Mouse (Mus musculus): ENCODE results near the gene Gm45785. TPM values are rescaled to one million over a fixed set of nuclear protein-coding genes. Genes with fewer than 3 reads are reported as not detected.

Gm45785 gene
- total RNA-seq, 2 experiments from 2014 or later: 0.89 to 1.1 TPM

DNA sequence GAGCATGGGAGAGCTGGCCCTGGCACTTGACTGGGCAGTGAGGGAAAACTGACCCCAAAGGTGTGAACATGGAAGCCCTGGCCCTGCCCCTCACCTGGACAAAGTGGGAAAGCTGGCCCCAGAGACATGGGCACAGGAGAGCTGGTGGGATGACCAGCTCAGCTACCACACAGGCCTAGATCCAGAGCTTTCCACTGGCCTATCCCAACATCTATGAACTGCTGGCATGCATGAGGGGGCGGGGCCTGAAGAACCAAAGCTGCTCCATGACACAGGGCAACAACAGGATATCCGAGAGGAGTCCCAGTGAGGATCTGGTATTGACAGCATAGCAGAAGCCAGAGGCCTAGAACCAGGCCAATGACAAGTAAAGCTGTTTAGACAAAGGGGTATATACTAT is 57.9 kb downstream of the Gm45785 start:
- intact Hi-C loops (cut with DNase I): no loop called here
- no peak for DNase-seq (ENCODE audit: extremely low spot score in 1 of 2, low spot score in 2 of 2)

GRCm38 (mm10) chr7:140797619-140798018 is 58.5 kb downstream of the Gm45785 start:
- DNase-seq (ENCODE audit: extremely low spot score in 1 of 2, low spot score in 2 of 2): no peak
- intact Hi-C loops (cut with DNase I): no loop called here

- intact Hi-C loops (cut with DNase I): no loop called here
- DNase-seq (ENCODE audit: extremely low spot score in 1 of 2, low spot score in 2 of 2): no peak
Observed at GRCm38 (mm10) chr7:140793541-140793940, 62.6 kb downstream of the Gm45785 start.

DNA sequence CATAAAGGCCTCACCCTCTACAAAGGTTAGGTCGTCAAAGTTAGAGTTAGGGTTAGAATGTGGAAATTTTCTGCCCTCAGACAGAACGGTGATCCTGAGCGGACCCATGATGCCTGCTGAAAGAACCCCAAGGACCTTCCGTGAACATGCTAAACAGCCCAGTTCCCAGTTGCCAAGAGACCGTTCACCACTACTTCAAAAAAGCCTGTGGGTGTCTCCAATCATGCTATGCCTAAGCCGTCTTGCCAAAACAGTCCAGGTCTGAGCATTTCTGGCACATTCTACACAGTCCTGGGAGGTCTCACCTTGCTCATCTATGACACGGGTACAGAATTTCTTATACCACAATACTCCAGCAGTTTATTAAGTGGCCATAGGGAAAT is 68.1 kb downstream of the Gm45785 start:
- no peak for DNase-seq (ENCODE audit: extremely low spot score in 1 of 2, low spot score in 2 of 2)
- intact Hi-C loops (cut with DNase I): no loop called here

DNA sequence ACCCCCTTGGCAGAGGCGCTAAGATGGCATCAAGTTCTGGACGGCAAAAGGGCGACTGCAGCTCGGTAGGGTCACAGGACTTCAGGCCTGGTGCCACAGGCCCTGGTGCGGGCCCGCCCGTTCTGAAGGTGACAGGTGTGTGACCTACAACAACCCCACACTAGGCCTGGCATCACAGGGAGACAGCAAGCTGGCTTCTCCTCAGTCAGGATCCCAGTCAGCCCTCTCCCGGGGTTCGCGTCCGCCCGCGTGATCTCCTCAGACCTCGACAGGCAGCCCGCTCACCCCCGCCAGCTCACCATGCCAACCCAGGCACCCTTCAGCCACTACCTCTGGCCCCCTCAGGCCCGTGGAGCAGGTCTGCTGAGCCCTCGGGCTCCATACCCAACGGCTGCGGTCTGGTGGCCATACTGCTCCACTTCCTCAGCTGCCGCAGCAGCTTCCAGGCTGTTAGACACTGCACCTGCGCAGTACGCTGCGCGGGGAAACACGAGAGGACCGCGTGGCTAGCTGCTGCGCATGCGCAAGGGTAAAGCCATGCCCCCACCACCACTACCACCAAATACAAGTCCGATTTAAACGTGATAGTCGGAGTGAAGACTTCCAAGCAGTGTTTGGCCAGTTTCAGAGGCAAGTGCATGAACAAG is 68.6 kb downstream of the Gm45785 start, which contains the start of gene Syce1:
Gene Syce1 (minus strand): TSS at position 447 of the 647 bp plus-strand sequence.
- DNase-seq (ENCODE audit: extremely low spot score in 1 of 2, low spot score in 2 of 2): no peak
- intact Hi-C loops (cut with DNase I): no loop called here

- DNase-seq (ENCODE audit: extremely low spot score in 1 of 2, low spot score in 2 of 2): no peak
- intact Hi-C loops (cut with DNase I): no loop called here
Observed at GRCm38 (mm10) chr7:140780548-140780947, 75.6 kb downstream of the Gm45785 start.

Other genes with a start within 250 kb of the Gm45785 start
- not detected for gene Olfr61, start 227.4 kb downstream of the Gm45785 start, total RNA-seq (2021)
- gene Olfr53, start 209.9 kb downstream of the Gm45785 start, total RNA-seq (2021): not detected
- gene Olfr539, start 196.4 kb downstream of the Gm45785 start, total RNA-seq (2021): under 1 TPM; 0.04 to 0.06 TPM
- under 1 TPM in 1 of 2 experiments, not detected in 1; 0.10 TPM for gene Olfr45, start 174.4 kb downstream of the Gm45785 start, total RNA-seq (2021)
- gene Olfr541, start 159.1 kb downstream of the Gm45785 start, total RNA-seq (2021): not detected
- not detected for gene Cyp2e1, start 92.6 kb downstream of the Gm45785 start, total RNA-seq (2021)
- under 1 TPM in 1 of 2 experiments, not detected in 1; 0.54 TPM for gene Syce1, start 68.5 kb downstream of the Gm45785 start, total RNA-seq (2021)
- 10 to 100 TPM; 13.1 to 14.4 TPM for gene Zfp941, start 34.2 kb downstream of the Gm45785 start, total RNA-seq (2021)
- gene Urah, start 21.3 kb downstream of the Gm45785 start, total RNA-seq (2021): under 1 TPM in 1 of 2 experiments, not detected in 1; 0.69 TPM
- not detected for gene Scgb1c1, start 10.8 kb downstream of the Gm45785 start, total RNA-seq (2021)
- gene Odf3, start 8.5 kb downstream of the Gm45785 start, total RNA-seq (2021): not detected
- 10 to 100 TPM; 92.0 to 93.3 TPM for gene Ric8a, start 626 bp upstream of the Gm45785 start, total RNA-seq (2021)
- 10 to 100 TPM; 24.4 to 25.1 TPM for gene Bet1l, start 1.2 kb upstream of the Gm45785 start, total RNA-seq (2021)
- gene Psmd13, start 25.6 kb upstream of the Gm45785 start, total RNA-seq (2021): 100 to 1,000 TPM; 144 to 153 TPM
- gene Sirt3, start 26.0 kb upstream of the Gm45785 start, total RNA-seq (2021): 10 to 100 TPM; 52.5 to 53.0 TPM
- not detected for gene Cox8b, start 44.1 kb upstream of the Gm45785 start, total RNA-seq (2021)
- gene Nlrp6, start 64.6 kb upstream of the Gm45785 start, total RNA-seq (2021): under 1 TPM; 0.39 to 0.67 TPM
- gene Pgghg, start 85.1 kb upstream of the Gm45785 start, total RNA-seq (2021): 1 to 10 TPM; 2.4 to 3.9 TPM
- gene Ifitm5, start 94.0 kb upstream of the Gm45785 start, total RNA-seq (2021): not detected
- not detected for gene Gm45717, start 99.6 kb upstream of the Gm45785 start, total RNA-seq (2021)
- 10 to 100 TPM; 18.0 to 20.0 TPM for gene Ifitm2, start 99.7 kb upstream of the Gm45785 start, total RNA-seq (2021)
- 1 to 10 TPM; 3.2 to 3.3 TPM for gene Ifitm1, start 110.9 kb upstream of the Gm45785 start, total RNA-seq (2021)
- 1 to 10 TPM; 7.8 to 8.6 TPM for gene Ifitm3, start 154.4 kb upstream of the Gm45785 start, total RNA-seq (2021)
- gene Ifitm6, start 161.6 kb upstream of the Gm45785 start, total RNA-seq (2021): not detected
- gene Gm17387, start 172.8 kb upstream of the Gm45785 start, total RNA-seq (2021): not detected
- gene B4galnt4, start 204.8 kb upstream of the Gm45785 start, total RNA-seq (2021): 100 to 1,000 TPM; 107 to 110 TPM
- not detected for gene Pkp3, start 221.9 kb upstream of the Gm45785 start, total RNA-seq (2021)
- gene Sigirr, start 244.2 kb upstream of the Gm45785 start, total RNA-seq (2021): 1 to 10 TPM; 2.3 to 2.8 TPM

Measured in left cerebral cortex, postnatal 10 days (tissue).